8 mouse cellular contexts compared by ENCODE assay signal in the genomic region with DNA sequence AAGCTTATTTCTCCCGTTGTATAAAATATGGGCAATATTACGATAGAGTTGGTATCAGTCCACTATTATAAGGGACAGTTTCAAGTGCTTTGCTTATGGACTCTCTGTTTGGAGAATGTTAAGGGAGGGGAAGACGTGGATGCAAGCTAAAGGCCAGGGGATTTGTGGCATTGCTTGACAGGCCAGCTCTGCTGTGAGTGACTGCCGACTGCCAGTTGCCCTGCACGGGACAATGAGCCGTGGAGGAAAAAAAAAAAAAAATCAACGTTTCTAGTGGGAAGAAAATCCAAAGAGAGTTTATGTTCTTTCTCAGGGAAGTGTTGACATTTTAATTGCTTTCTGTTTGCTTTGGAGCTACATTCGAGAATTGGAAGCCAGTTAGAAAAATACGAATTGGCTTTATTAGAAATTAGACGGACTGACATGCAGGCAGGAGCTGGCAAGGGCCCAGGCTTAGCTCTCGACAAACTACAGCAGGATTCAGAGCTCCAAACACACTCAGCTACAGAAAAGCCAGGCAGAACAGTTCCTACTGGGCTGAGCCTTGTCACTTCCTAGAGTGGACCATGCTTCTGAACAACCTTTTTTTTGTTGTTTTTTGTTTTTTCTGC.
A peak's percentile ranks its signal among the peaks of the same experiment; 100 is the strongest.
DNase-seq lines count a peak whose midpoint lies in the region; ATAC-seq lines count a peak whose summit lies in the region.

No protein-coding gene starts in this region.

- no peak overlapping the region for H3K9ac ChIP-seq in embryonic facial prominence, embryonic 11.5 days (replicated peaks; ENCODE audit: low read length)

- peak; percentile 25 for DNase-seq in embryonic facial prominence, embryonic 11.5 days (ENCODE audit: low spot score)
- DNase-seq in embryonic facial prominence, embryonic 10.5 days (ENCODE audit: low spot score): no peak
- DNase-seq in adrenal gland, postnatal 14 days: peak; percentile 42
- DNase-seq in gastrocnemius, postnatal 25 days: peak; percentile 26
- DNase-seq in kidney, adult 9 months: peak; percentile 32
- DNase-seq in lung, postnatal 14 days: peak; percentile 69
- DNase-seq in frontal cortex, postnatal 10 days (ENCODE audit: low spot score in 2 of 2): no peak
- DNase-seq in right cerebral cortex, postnatal 36 days (ENCODE audit: low spot score in 2 of 2): no peak

- H3K4me3 ChIP-seq in embryonic facial prominence, embryonic 11.5 days (ENCODE audit: low read depth, low read length): no peak overlapping the region
- no peak overlapping the region for H3K4me3 ChIP-seq in embryonic facial prominence, embryonic 10.5 days

- no peaks in the 10 kb centered on the region for H3K4me1 ChIP-seq in embryonic facial prominence, embryonic 11.5 days (ENCODE audit: control insufficient read depth, insufficient read depth, low read length)
- H3K4me1 ChIP-seq in embryonic facial prominence, embryonic 10.5 days: no peaks in the 10 kb centered on the region

- no peak overlapping the region for H3K27ac ChIP-seq in embryonic facial prominence, embryonic 11.5 days (replicated peaks; ENCODE audit: low read depth, low read length)
- H3K27ac ChIP-seq in embryonic facial prominence, embryonic 10.5 days (replicated peaks): no peak overlapping the region

- no peak overlapping the region for H3K4me2 ChIP-seq in embryonic facial prominence, embryonic 11.5 days (ENCODE audit: low read depth, low read length)

- no peaks in the 10 kb centered on the region for H3K36me3 ChIP-seq in embryonic facial prominence, embryonic 11.5 days (replicated peaks; ENCODE audit: control insufficient read depth, insufficient read depth, low read depth, low read length)
- H3K36me3 ChIP-seq in embryonic facial prominence, embryonic 10.5 days (replicated peaks): no peaks in the 10 kb centered on the region

- WGBS in embryonic facial prominence, embryonic 11.5 days: 53% methylated on average over 11 of the region's 11 CpGs
- WGBS in embryonic facial prominence, embryonic 10.5 days: 59% methylated on average over 11 of the region's 11 CpGs

- H3K9me3 ChIP-seq in embryonic facial prominence, embryonic 11.5 days (replicated peaks; ENCODE audit: control insufficient read depth, low read length): no peaks in the 10 kb centered on the region
- H3K9me3 ChIP-seq in embryonic facial prominence, embryonic 10.5 days: no peaks in the 10 kb centered on the region

- ATAC-seq in embryonic facial prominence, embryonic 11.5 days (replicated peaks; ENCODE audit: insufficient number of reproducible peaks, low FRiP score, low TSS enrichment, low read depth): no peak

- H3K27me3 ChIP-seq in embryonic facial prominence, embryonic 11.5 days (ENCODE audit: control insufficient read depth, insufficient read depth, low read length): no peaks in the 10 kb centered on the region
- no peaks in the 10 kb centered on the region for H3K27me3 ChIP-seq in embryonic facial prominence, embryonic 10.5 days (replicated peaks; ENCODE audit: low read depth, poor library complexity, severe bottlenecking)

Comparison
In these comparisons a context has a peak if more than half of its experiments do, and no peak if none do; other contexts are left out.
1. DNase-seq: peak in embryonic facial prominence, embryonic 11.5 days (single experiment), adrenal gland, postnatal 14 days (single experiment), gastrocnemius, postnatal 25 days (single experiment), kidney, adult 9 months (single experiment) and lung, postnatal 14 days (single experiment); none in embryonic facial prominence, embryonic 10.5 days (single experiment), frontal cortex, postnatal 10 days (0 of 2) and right cerebral cortex, postnatal 36 days (0 of 2).